Mouse (Mus musculus): ENCODE data around the gene Fuom.

DNA sequence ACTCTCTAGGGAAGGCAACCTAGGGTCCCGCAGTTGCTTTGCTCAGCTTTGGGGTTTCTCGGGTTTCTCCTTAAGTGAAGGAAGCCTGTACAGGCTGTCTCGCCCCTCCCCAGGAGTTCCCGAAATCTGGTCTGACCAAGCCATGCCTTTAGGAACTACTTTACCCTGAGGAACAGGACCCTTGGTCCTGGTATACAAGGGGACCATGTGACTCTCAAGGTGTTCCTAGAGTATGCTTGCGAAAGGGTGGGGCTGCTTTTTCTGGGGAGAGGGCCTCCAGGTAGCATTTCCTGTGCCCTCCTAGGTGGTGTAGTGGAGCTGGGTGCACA lies 23.7 kb upstream of the Fuom start:
- no peak for TF ChIP-seq CTCF (IDR thresholded peaks at IDR 0.05; ENCODE audit: low read depth)
- no peak for TF ChIP-seq EP300 (IDR thresholded peaks at IDR 0.05; ENCODE audit: low read depth)
